Mouse (Mus musculus) heart, postnatal 36 days (tissue): ENCODE measurements around the gene Gm7954. TPM values are rescaled to one million over a fixed set of nuclear protein-coding genes. Genes with fewer than 3 reads are reported as not detected.
"Not testable (repeated sequence)": the region's sequence is repeated elsewhere in the genome, so short reads cannot be mapped to it uniquely, and the experiment has no call there.

ENCODE experiments used
- DNase-seq, 2 experiments: peaks; one replicate each; pipeline ENCODE4 v3.0.0; 2021 to 2022
- intact Hi-C: fragments of 180-260 bp; cut with DNase I; formaldehyde crosslinking; loops from one replicate; pipeline ENCODE4 v1.15.1; 2025
- total RNA-seq, 2 experiments: library from RNA; stranded (reverse); gene quantifications; 2 replicates each; pipeline ENCODE4 v1.2.3; 2021

The Gm7954 gene
- not detected for total RNA-seq

- intact Hi-C loops, DNase-seq: not testable (repeated sequence)
These were observed at the start of gene Gm7954 for GRCm38 (mm10) chr14:41453418-41453817. Gene Gm7954, minus strand, starts transcription at chr14:41453518.

GRCm38 (mm10) chr14:41489385-41489784 lies 36.1 kb upstream of the Gm7954 start, which contains the start of gene Gm3486:
Gene Gm3486, minus strand, starts transcription at chr14:41489485.
- intact Hi-C loops, DNase-seq: not testable (repeated sequence)

GRCm38 (mm10) chr14:41425393-41426075 lies 27.8 kb downstream of the Gm7954 start:
- intact Hi-C loops, DNase-seq: not testable (repeated sequence)

- DNase-seq: not testable (repeated sequence)
These were observed 28.6 kb downstream of the Gm7954 start for GRCm38 (mm10) chr14:41424694-41425093.

GRCm38 (mm10) chr14:41408181-41408580 lies 45.1 kb downstream of the Gm7954 start, which contains the start of gene Gm6482:
Gene Gm6482, minus strand, starts transcription at chr14:41408281.
- intact Hi-C loops, DNase-seq: not testable (repeated sequence)

More at GRCm38 (mm10) chr14:41424694-41425093, 28.6 kb downstream of the Gm7954 start:
- intact Hi-C loops: not testable (repeated sequence)

Other genes starting within 250 kb of the Gm7954 start
- not detected for gene Gm2832, start 174.7 kb downstream of the Gm7954 start, total RNA-seq
- gene Gm5798, start 104.9 kb downstream of the Gm7954 start, total RNA-seq: not detected
- not detected for gene Gm7945, start 67.1 kb downstream of the Gm7954 start, total RNA-seq
- not detected for gene Gm6482, start 45.2 kb downstream of the Gm7954 start, total RNA-seq
- gene Gm3486, start 36.0 kb upstream of the Gm7954 start, total RNA-seq: not detected
- not detected for gene Gm7970, start 102.1 kb upstream of the Gm7954 start, total RNA-seq
- gene 1700049E17Rik2, start 119.7 kb upstream of the Gm7954 start, total RNA-seq: not detected
- gene Gm3072, start 171.1 kb upstream of the Gm7954 start, total RNA-seq: not detected
- gene Gm3676, start 193.0 kb upstream of the Gm7954 start, total RNA-seq: not detected
- gene Gm8068, start 248.4 kb upstream of the Gm7954 start, total RNA-seq: not detected